Mouse (Mus musculus): ENCODE data around the gene Crebzf. TPM values are rescaled to one million over a fixed set of nuclear protein-coding genes. Genes with fewer than 3 reads are reported as not detected.

Gene Crebzf
- total RNA-seq, 4 experiments from 2014 or later = 67.4 to 93.4 (median 75.2) TPM

DNA sequence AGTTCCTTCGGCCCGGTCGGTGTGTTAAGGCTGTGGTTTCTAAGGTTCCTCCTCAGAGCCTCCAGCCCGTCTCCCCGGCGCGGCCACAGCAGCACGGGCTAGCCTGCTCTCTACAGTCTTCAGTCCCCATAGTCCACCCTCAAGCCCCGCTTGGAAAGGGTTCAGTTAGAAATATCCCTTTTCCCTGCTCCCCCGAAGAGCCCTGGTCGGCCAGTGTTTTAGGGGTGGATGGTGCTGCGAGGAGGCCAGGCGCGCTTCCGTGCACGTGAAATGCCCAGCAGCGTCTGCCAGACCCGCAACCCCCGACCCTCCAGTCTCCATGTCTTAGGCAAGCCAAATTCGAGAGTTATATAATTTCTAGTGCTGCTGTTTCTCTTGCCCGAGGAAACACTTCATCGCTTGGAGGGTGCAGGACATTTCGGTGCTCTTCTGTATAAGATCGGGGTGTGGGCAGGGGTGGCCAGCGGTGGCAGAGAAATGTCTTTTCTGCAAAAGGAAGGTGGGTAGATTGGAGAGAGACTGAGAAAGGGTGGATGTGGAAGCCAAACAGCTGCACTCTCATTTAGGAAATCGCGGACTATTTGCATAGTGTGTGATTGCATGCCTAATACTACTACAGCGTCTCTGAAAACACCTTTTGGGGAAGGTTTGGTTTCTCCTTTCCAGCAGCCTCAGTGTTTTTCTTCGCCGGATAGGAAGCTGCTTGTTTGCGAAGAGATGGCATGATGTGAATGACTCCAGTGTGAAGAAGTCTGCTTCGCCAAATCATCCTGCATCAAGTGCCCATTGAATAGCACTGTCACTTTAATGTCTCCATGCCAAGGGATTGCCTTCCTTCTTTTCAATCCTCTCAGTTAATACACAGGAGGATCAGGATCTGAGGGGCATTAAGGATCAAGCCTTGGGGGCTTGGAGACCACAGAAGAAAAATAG, 34.0 kb downstream of the Crebzf start, which contains the start of gene Dlg2:
Dlg2 (plus strand) TSS at position 360 of the 933 bp plus-strand sequence.
- peak; percentile 45 to 62 for DNase-seq (ENCODE audit: low spot score in 2 of 2)

DNA sequence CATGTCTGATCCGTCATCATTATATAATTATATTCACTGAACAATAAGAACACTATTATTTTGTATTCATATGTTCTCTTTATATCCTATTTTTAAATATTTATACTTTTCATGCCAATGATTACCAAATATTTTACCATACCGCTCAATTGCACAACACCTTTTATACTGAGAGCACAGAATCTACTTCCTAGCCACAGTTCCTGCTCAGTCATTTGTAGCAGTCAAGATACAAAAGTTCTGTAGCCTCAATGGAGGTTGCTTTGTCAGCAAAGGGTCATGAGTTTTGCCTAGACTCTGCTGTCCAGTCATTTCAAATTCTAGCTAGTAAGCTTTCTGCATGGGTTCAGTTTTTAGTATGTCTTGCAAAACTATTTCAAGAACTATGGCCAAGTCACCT, 40.1 kb downstream of the Crebzf start:
- DNase-seq (ENCODE audit: low spot score in 2 of 2) = no peak

Other genes starting within 250 kb of the Crebzf start
- gene Ccdc83, start 177.0 kb upstream of the Crebzf start, total RNA-seq (2022) = not detected
- 100 to 1,000 TPM in 1 of 4 experiments, 10 to 100 TPM in 3; 79.5 to 104 (median 86.6) TPM for gene Sytl2, start 140.5 kb upstream of the Crebzf start, total RNA-seq (2022)
- 1 to 10 TPM in 2 of 4 experiments, under 1 TPM in 2; 0.82 to 1.1 (median 0.98) TPM for gene Ccdc89, start 16.2 kb upstream of the Crebzf start, total RNA-seq (2022)
- 10 to 100 TPM; 37.1 to 40.9 (median 38.4) TPM for gene Tmem126a, start 14.5 kb downstream of the Crebzf start, total RNA-seq (2022)
- gene Tmem126b, start 33.3 kb downstream of the Crebzf start, total RNA-seq (2022) = 10 to 100 TPM; 25.4 to 27.3 (median 26.5) TPM
- 100 to 1,000 TPM; 251 to 298 (median 273) TPM for gene Dlg2, start 33.9 kb downstream of the Crebzf start, total RNA-seq (2022)

Data from left cerebral cortex, adult 8-10 months (tissue).